Mouse (Mus musculus): ENCODE measurements around the gene Gnat1. TPM values are rescaled to one million over a fixed set of nuclear protein-coding genes. Genes with fewer than 3 reads are reported as not detected.

Gnat1 gene
- polyA plus RNA-seq, 1 experiment from 2014 or later, result 1.9 TPM

DNA sequence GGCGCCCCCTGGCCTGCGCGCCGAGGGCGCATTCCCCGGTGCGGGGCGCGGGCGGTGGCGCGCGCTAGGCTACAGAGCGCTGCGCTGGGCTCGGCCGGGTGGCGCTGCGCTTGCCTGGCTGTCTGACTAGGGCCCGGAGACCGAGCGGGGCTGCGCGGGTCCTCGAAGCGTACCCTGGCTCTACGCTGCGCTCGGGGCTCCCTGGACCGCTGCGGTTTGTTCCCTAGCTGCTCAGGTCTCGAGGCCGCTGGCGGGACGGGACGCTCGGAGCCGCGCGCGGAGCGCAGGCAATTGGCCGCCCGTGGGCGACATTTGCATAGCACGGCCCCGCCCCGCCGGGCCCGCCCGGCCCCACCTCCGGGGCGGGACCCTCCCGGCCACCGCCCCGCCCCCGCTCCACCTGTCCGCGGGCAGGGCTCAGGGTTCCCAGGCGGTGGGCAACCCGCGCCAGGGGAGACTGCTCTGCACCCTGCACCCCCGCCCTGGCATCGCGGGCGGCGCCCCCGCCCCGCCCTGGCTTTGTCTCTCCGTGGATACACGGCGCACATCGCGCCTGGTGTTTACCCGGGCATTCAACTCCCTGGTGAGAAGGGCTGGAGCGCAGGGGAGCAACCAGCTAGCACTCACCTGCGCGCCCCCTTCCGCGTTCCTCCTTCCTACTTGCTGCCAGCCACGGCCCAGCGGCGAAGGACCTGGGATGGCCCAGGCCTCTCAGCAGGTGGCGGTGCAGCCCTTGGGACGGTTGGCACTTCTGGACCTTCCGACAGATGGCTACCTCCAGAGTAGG, 30.4 kb upstream of the Gnat1 start, which contains the start of gene Sema3f:
Sema3f (minus strand) TSS at position 779 of the 787 bp plus-strand sequence.
- H3K9ac ChIP-seq, result peak within 1 kb of the TSS; percentile 85
- WGBS, result 1% methylated on average over 86 of the region's 86 CpGs
- peak; percentile 83 for ATAC-seq (ENCODE audit: insufficient number of reproducible peaks, low FRiP score, low TSS enrichment, low read depth)
- peak within 1 kb of the TSS; percentile 78 for H3K4me3 ChIP-seq (replicated peaks)
- H3K4me2 ChIP-seq (replicated peaks), result peak within 1 kb of the TSS; percentile 95
- H3K36me3 ChIP-seq, result peaks cover 9% of the 10 kb centered on the region
- peaks cover 77% of the 10 kb centered on the region for H3K4me1 ChIP-seq
- peak within 1 kb of the TSS; percentile 92 for H3K27ac ChIP-seq (replicated peaks)
- no peaks in the 10 kb centered on the region for H3K9me3 ChIP-seq (replicated peaks)
- H3K27me3 ChIP-seq, result no peaks in the 10 kb centered on the region

DNA sequence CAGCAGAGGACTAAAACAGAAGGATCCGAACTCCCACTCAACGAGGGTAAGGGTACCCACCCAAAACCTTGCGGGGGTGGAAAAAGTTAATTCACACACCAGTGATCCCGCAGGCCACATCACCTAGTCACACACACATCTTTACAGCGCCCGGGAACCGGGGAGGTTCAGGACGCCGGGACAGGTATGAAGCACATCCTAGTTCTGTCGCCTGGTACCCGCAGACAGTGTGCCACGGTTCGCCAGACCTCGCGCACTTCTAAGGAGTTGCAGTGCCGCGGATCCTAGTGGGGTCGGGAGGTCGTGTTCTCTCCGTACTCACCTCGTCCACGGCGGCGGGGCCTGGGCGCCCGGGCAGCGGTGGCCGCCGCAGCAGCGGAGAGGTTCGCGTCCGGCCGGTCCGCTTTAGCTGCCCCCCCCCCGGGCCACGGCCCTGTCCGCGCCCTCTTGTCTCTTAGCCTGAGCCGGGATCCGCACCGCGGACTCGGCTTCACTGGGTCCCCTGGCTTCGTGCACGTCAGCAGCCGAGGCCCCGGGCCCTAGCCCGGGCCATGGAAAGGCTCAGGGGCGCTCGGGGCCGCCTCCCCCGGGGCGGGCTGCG, 29.7 kb upstream of the Gnat1 start:
- Histone ChIP-seq H3K4me1 (peaks cover 77% of the 10 kb centered on the region), H3K27me3 (no peaks in the 10 kb centered on the region), H3K27ac (replicated peaks) (peak overlapping the region; percentile 92), H3K36me3 (peaks cover 14% of the 10 kb centered on the region), H3K4me3 (replicated peaks) (peak overlapping the region; percentile 78), H3K4me2 (replicated peaks) (peak overlapping the region; percentile 95), H3K9me3 (replicated peaks) (no peaks in the 10 kb centered on the region), H3K9ac (peak overlapping the region; percentile 85)
- under 1% methylated on average over 51 of the region's 55 CpGs for WGBS
- no peak; the same call in 1 of the 2 replicates for ATAC-seq (ENCODE audit: insufficient number of reproducible peaks, low FRiP score, low TSS enrichment, low read depth)

DNA sequence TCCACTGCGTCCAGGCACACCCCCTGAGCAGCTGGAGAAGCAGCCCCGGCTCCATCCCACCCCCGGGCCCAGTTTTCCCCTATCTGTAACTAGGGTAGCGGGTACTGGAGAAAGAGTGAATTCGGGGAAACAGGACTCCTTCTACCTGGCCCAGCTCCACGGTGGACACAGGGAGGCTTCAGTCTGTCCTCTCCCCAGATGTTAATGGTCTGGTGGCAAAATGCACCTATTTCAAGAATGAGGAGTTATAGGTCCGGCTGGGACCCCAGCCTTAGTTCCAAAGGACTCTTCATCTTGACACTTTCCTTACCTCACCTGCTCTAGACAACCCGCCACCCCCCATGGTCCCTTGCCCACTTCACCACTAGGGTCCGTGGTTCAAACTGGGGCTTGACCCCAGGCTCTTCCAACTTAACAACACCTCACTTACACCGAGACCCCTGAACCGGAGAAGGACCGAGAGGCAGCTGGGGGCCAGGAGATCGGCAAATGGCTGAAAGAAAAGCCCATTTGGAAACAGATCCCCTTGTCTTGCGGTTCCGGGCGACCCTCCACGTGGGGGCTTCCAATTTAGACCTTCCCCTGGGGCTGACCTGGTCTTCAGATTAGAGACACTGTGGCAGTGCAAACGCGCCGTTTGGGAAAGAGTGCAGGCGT, 29.1 kb upstream of the Gnat1 start:
- Histone ChIP-seq H3K27ac (replicated peaks) (peak overlapping the region; percentile 92), H3K4me1 (peaks cover 77% of the 10 kb centered on the region), H3K4me3 (replicated peaks) (peak overlapping the region; percentile 78), H3K27me3 (no peaks in the 10 kb centered on the region), H3K9ac (peak overlapping the region; percentile 85), H3K4me2 (replicated peaks) (peak overlapping the region; percentile 95), H3K9me3 (replicated peaks) (no peaks in the 10 kb centered on the region), H3K36me3 (peaks cover 16% of the 10 kb centered on the region)
- no peak for ATAC-seq (ENCODE audit: insufficient number of reproducible peaks, low FRiP score, low TSS enrichment, low read depth)
- WGBS, result 1% methylated on average over 21 of the region's 21 CpGs

DNA sequence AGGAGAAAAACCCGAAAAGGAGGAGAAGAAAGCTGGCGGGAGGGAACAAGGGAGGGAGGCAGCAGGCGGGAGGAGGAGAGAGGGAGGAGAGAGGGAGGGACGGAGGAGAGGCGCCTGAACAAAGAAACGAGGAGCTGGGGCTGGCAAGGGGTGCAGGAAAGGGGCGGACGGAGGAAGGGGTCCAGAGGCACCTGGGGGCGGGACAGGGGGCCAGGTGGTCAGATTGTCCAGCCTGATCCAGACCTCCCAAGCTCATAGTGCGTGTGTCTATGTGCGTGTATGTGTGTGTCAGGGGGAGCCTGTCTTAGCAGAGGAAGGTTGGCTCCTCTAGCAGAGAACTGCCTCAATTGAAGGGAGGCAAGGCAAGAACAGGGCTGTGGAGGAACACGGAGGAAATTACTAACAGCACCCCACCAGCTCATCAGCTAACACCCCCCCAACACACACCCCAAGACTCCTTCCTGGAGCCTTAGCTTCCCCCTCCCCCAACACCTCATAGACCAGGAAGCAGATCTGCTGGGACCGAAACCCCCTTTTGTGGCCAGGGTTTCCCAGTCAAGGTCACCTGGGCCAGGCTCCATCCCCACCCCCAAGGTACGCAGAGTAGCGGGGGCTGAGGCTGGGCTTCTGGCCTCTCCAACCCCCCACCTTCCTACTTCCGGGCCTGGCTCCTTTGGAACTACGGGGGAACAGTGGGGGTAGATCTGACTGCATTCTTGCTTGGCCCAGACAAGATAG, 28.4 kb upstream of the Gnat1 start:
- Histone ChIP-seq H3K9ac (peak overlapping the region; percentile 85), H3K27me3 (no peaks in the 10 kb centered on the region), H3K4me3 (replicated peaks) (peak overlapping the region; percentile 78), H3K4me2 (replicated peaks) (peak overlapping the region; percentile 95), H3K36me3 (peaks cover 16% of the 10 kb centered on the region), H3K27ac (replicated peaks) (peak overlapping the region; percentile 92), H3K4me1 (peaks cover 79% of the 10 kb centered on the region), H3K9me3 (replicated peaks) (no peaks in the 10 kb centered on the region)
- peak; percentile 13; the same call in 1 of the 2 replicates for ATAC-seq (ENCODE audit: insufficient number of reproducible peaks, low FRiP score, low TSS enrichment, low read depth)
- WGBS, result under 1% methylated on average over 17 of the region's 17 CpGs

DNA sequence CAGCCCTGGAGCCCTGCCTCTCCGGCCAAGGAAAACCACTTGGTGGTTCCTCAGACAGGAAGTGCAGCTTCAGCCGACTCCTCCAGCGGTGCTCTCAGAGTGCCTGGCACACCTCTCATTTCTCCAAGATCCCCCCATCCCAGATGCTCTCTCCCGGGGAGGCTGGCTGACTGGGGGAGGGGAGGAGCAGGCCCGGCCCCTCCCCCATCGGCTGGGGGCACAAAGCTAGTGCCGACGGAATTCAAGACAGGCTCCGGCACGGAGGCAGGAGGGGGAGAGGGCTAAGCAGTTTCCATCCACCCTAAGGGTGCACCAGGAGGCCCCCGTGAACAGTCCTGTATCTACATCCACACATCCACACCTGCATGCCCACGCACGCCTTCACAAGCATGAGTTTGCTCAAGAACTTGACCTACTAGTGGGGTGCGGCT, 27.3 kb upstream of the Gnat1 start:
- Histone ChIP-seq H3K4me3 (replicated peaks) (peak overlapping the region; percentile 78), H3K36me3 (peaks cover 16% of the 10 kb centered on the region), H3K9me3 (replicated peaks) (no peaks in the 10 kb centered on the region), H3K4me2 (replicated peaks) (peak overlapping the region; percentile 95), H3K27me3 (no peaks in the 10 kb centered on the region), H3K4me1 (peaks cover 86% of the 10 kb centered on the region), H3K9ac (peak overlapping the region; percentile 85), H3K27ac (replicated peaks) (peak overlapping the region; percentile 92)
- under 1% methylated on average over 14 of the region's 14 CpGs for WGBS
- no peak for ATAC-seq (ENCODE audit: insufficient number of reproducible peaks, low FRiP score, low TSS enrichment, low read depth)

DNA sequence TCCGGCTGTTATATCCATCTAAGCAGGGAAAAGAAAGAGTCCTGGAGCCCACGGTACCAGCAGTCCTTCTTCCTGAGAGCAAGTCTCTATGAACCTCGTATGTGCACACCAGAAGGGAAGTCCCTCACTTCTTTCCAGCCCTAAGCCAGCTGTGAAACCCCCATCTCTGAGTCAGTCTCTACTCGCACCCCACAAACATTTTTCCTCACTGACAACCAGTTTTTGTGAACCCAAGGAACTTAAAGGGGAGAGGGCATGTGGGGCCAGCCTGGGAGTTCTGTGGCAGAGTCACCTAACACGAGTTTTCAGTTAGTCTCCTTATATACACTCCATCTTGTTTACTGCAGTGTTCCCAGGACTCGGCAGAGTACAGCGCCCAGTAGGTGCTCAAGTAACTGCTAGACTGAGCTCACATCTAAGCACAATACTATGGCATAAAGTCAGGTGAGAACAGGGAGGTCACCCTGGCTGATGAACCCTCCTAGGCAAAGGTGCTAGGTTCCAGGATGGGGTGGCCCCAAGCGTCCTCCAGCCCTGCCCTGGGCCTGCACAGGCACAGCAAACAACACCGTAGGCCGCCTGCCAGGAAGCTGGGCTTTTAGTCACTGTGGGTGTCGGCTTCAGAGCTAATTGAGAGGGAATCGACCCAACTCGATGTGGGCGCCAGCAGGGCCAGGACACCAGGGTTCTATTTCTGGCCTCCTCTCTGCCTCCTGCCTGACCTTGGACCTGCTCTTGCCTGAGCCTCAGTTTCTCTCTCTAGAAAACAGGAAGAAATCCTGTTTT, 24.0 kb upstream of the Gnat1 start:
- no peak overlapping the region for H3K4me3 ChIP-seq (replicated peaks)
- H3K27me3 ChIP-seq, result no peaks in the 10 kb centered on the region
- H3K27ac ChIP-seq (replicated peaks), result peak overlapping the region; percentile 81
- H3K9me3 ChIP-seq (replicated peaks), result no peaks in the 10 kb centered on the region
- no peak overlapping the region for H3K4me2 ChIP-seq (replicated peaks)
- WGBS, result 39% methylated on average over 14 of the region's 14 CpGs
- H3K9ac ChIP-seq, result no peak overlapping the region
- no peak for ATAC-seq (ENCODE audit: insufficient number of reproducible peaks, low FRiP score, low TSS enrichment, low read depth)
- peaks cover 99% of the 10 kb centered on the region for H3K4me1 ChIP-seq
- peaks cover 19% of the 10 kb centered on the region for H3K36me3 ChIP-seq

DNA sequence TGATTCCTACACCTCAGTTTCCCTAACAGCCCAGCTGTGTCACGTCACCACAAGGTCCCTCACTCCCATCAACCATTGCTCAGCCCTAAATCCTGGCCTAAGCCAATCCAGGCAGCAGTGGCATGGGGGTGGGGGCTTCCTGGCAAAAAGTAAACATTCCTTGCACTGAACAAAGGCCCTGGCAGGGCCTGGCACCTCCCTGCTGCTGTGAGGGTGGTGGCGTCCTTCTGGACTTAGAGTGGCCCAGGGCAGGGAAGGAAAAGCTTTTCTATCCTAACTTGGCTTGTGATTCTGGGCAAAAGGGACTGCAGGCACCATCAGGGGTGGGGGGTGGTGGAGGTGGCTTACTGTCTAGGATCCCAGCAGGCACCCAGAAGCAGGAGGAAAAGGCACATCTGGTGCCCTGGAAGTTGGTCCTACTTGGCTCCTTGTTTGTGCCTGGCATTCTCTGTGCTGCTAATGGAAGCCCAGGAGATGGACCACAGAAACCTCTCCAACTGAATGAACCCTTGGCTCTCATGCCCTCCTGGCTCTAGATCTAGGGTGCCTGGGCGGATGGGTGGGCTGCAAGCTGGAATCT, 23.2 kb upstream of the Gnat1 start:
- H3K9me3 ChIP-seq (replicated peaks), result no peaks in the 10 kb centered on the region
- WGBS, result 48% methylated on average over 3 of the region's 3 CpGs
- no peak for ATAC-seq (ENCODE audit: insufficient number of reproducible peaks, low FRiP score, low TSS enrichment, low read depth)
- H3K4me2 ChIP-seq (replicated peaks), result 0 out of 2 replicates have a peak overlapping the region, but pooled peaks have one; percentile 18
- peak overlapping the region; percentile 81 for H3K27ac ChIP-seq (replicated peaks)
- peaks cover 19% of the 10 kb centered on the region for H3K36me3 ChIP-seq
- no peaks in the 10 kb centered on the region for H3K27me3 ChIP-seq
- H3K9ac ChIP-seq, result 0 out of 2 replicates have a peak overlapping the region, but pooled peaks have one; percentile 1
- H3K4me3 ChIP-seq (replicated peaks), result no peak overlapping the region
- peaks cover 99% of the 10 kb centered on the region for H3K4me1 ChIP-seq

DNA sequence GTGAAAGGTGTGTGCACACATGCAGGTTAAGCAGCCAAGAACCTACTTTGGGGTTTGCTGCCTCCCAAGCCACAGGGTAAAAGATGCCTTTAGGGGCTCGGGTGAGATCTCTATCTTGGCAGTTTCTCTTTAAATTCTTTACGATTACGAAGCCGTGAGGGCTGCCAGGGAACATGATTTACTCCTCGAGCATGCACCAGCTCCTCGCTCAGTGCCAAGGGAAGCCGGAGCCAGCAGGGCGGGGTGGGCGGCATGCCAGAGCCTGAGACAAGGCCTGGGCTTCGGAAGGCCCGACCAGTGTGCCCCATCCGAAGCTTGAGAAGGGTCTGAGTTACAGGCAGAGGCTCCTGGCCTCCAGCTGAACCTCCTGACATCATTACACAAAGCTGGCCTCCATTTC, 22.1 kb upstream of the Gnat1 start:
- Histone ChIP-seq H3K27ac (replicated peaks) (peak overlapping the region; percentile 81), H3K36me3 (peaks cover 19% of the 10 kb centered on the region), H3K9me3 (replicated peaks) (no peaks in the 10 kb centered on the region), H3K9ac (no peak overlapping the region), H3K4me1 (peaks cover 99% of the 10 kb centered on the region), H3K27me3 (no peaks in the 10 kb centered on the region), H3K4me3 (replicated peaks) (peak overlapping the region; percentile 2; the same call in 1 of the 2 replicates), H3K4me2 (replicated peaks) (peak overlapping the region; percentile 29)
- WGBS, result 12% methylated on average over 12 of the region's 12 CpGs
- peak; percentile 56 for ATAC-seq (ENCODE audit: insufficient number of reproducible peaks, low FRiP score, low TSS enrichment, low read depth)

DNA sequence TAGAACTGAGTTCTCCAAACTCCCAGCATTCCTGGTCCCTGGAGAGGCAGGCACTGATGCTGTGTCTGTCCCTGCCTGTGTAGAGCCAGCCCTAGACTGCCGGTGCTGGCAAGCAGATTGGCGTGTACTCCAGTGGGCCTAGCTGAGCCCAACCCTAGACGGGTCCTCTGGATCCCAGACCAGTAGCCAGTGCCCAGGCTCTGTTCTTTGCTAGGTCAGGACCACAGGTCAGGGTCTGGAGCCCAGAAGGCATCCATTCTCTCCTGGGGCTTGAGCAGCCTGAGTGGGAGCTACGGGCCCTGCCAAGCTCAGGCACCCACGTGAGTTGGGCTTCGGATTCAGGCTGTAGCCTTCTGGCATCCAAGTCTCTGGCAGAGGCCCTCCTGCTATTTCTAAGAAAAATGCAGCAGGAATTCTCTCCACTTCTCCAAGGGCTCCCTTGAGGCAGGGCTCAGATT, 20.6 kb upstream of the Gnat1 start:
- H3K9ac ChIP-seq, result 0 out of 2 replicates have a peak overlapping the region, but pooled peaks have one; percentile 0
- H3K4me2 ChIP-seq (replicated peaks), result peak overlapping the region; percentile 21; the same call in 1 of the 2 replicates
- H3K9me3 ChIP-seq (replicated peaks), result no peaks in the 10 kb centered on the region
- no peak for ATAC-seq (ENCODE audit: insufficient number of reproducible peaks, low FRiP score, low TSS enrichment, low read depth)
- peak overlapping the region; percentile 81 for H3K27ac ChIP-seq (replicated peaks)
- H3K36me3 ChIP-seq, result peaks cover 18% of the 10 kb centered on the region
- H3K4me3 ChIP-seq (replicated peaks), result no peak overlapping the region
- H3K4me1 ChIP-seq, result peaks cover 99% of the 10 kb centered on the region
- WGBS, result 16% methylated on average over 6 of the region's 6 CpGs
- H3K27me3 ChIP-seq, result no peaks in the 10 kb centered on the region

All from embryonic facial prominence, embryonic 15.5 days (tissue).